ENCODE assay signal across 15 mouse cellular contexts in the genomic region with DNA sequence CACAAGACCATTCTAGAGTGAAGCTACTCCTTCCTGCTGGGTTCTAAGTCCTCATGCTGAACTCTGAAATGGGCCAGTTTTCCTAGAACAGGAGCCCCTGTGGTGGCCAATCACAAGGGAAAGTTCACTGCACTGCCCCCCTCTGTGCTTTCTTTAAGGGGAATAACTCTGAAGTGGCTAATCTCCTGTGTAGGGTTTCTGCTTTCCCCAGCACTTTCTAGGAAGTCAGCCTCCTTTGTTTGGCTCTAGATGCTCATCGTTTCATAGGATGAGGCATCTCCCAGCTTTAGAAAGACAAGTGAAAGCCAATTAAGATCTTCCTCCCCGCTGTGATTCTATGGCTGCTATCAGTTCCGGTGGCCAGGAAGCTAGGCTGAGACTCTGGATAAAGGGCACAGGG.
"Had no signal": no experiment of that assay in that cellular context is flagged by ENCODE, and none has a peak within 500 bp of the region (broad histone marks: within the 10 kb centered on the region; RNA-seq: fewer than 3 reads in every experiment).

No protein-coding gene starts in this region.

- H3K9me3 ChIP-seq: limb, embryonic 12.5 days; limb, embryonic 15.5 days; midbrain, embryonic 13.5 days; stomach, embryonic 15.5 days had no signal

- H3K4me2 ChIP-seq: limb, embryonic 12.5 days; limb, embryonic 15.5 days; liver, embryonic 11.5 days; lung, embryonic 14.5 days; midbrain, embryonic 13.5 days; stomach, embryonic 15.5 days had no signal

- H3K9ac ChIP-seq: limb, embryonic 12.5 days; limb, embryonic 15.5 days; liver, embryonic 14.5 days; liver, postnatal 0 days; lung, embryonic 14.5 days; midbrain, embryonic 13.5 days; stomach, embryonic 15.5 days had no signal

- DNase-seq: left cerebral cortex, postnatal 4 days; liver, postnatal 0 days; lung, embryonic 14.5 days; right cerebral cortex, postnatal 25 days; spleen, adult 18-20 months; thymus, postnatal 25 days had no signal

- H3K4me3 ChIP-seq: limb, embryonic 12.5 days; limb, embryonic 15.5 days; midbrain, embryonic 13.5 days; stomach, embryonic 15.5 days had no signal

- H3K27me3 ChIP-seq: limb, embryonic 12.5 days; limb, embryonic 15.5 days; midbrain, embryonic 13.5 days; stomach, embryonic 15.5 days had no signal

- ATAC-seq: liver, postnatal 0 days; lung, postnatal 0 days; midbrain, embryonic 13.5 days had no signal

- H3K36me3 ChIP-seq: limb, embryonic 12.5 days; limb, embryonic 15.5 days; midbrain, embryonic 13.5 days; stomach, embryonic 15.5 days had no signal

- H3K27ac ChIP-seq: kidney, postnatal 0 days; limb, embryonic 12.5 days; limb, embryonic 15.5 days; liver, embryonic 14.5 days; macrophage; midbrain, embryonic 13.5 days; stomach, embryonic 15.5 days had no signal

- H3K4me1 ChIP-seq: limb, embryonic 12.5 days; limb, embryonic 15.5 days; midbrain, embryonic 13.5 days; stomach, embryonic 15.5 days had no signal
